Mouse (Mus musculus) MEL (cell line): ENCODE results near the gene Ino80b. TPM values are rescaled to one million over a fixed set of nuclear protein-coding genes. Genes with fewer than 3 reads are reported as not detected.

Experiments
- DNase-seq: peaks from one replicate; pipeline ENCODE4 v3.0.0; 2011; ENCODE audit warnings: low read depth, low spot score
- H3K27ac ChIP-seq: 2 replicates; pipeline ENCODE4 v1.5.1; 2012; ENCODE audit warnings: low read depth, mild to moderate bottlenecking, control low read depth, low read length, moderate library complexity; ENCODE audit not compliant: control insufficient read depth
- H3K27me3 ChIP-seq, 2 experiments: fragments of 150-350 bp in 1 of 2; sonication (generic) in 1 of 2; 2 replicates each; pipeline ENCODE4 v1.6.1; 2012; ENCODE audit warnings: low read length in 2 of 2, mild to moderate bottlenecking in 2 of 2, improper control_type of control experiment in 1 of 2, moderate library complexity in 1 of 2; ENCODE audit not compliant: insufficient read depth in 2 of 2, control insufficient read depth in 1 of 2
- H3K36me3 ChIP-seq, 2 experiments: 2 replicates each; pipeline ENCODE4 v1.6.1; 2012 to 2014; ENCODE audit warnings: low read length in 2 of 2, improper control_type of control experiment in 1 of 2, inconsistent platforms in 1 of 2, mild to moderate bottlenecking in 1 of 2; ENCODE audit not compliant: insufficient read depth in 2 of 2, control insufficient read depth in 1 of 2
- H3K4me1 ChIP-seq, 2 experiments: fragments of 150-350 bp in 1 of 2; sonication (generic) in 1 of 2; 2 replicates each; pipeline ENCODE4 v1.6.1; 2012; ENCODE audit warnings: low read length in 2 of 2, improper control_type of control experiment in 1 of 2, mild to moderate bottlenecking in 1 of 2; ENCODE audit not compliant: insufficient read depth in 2 of 2, control insufficient read depth in 1 of 2
- H3K4me3 ChIP-seq, 2 experiments: fragments of 150-350 bp in 1 of 2; sonication (generic) in 1 of 2; 2 replicates each; pipeline ENCODE4 v1.5.1; 2012; ENCODE audit warnings: low read depth in 2 of 2, low read length in 2 of 2, mild to moderate bottlenecking in 2 of 2, moderate library complexity in 2 of 2, control low read depth in 1 of 2, improper control_type of control experiment in 1 of 2; ENCODE audit not compliant: control insufficient read depth in 1 of 2, insufficient read depth in 1 of 2
- H3K79me2 ChIP-seq: 2 replicates; pipeline ENCODE4 v1.6.1; 2012; ENCODE audit warnings: mild to moderate bottlenecking, low read length, moderate library complexity; ENCODE audit not compliant: control insufficient read depth, poor library complexity, insufficient read depth
- H3K9ac ChIP-seq: 2 replicates; pipeline ENCODE4 v1.6.1; 2012; ENCODE audit warnings: low read depth, mild to moderate bottlenecking, control low read depth, low read length, moderate library complexity; ENCODE audit not compliant: control insufficient read depth, poor library complexity, severe bottlenecking
- H3K9me3 ChIP-seq: fragments of 150-350 bp; sonication (generic); replicated peaks from 2 replicates; pipeline ENCODE4 v1.6.1; 2012; ENCODE audit warnings: mild to moderate bottlenecking, low read length, improper control_type of control experiment, moderate library complexity; ENCODE audit not compliant: insufficient read depth
- CHD1 ChIP-seq: IDR thresholded peaks from 2 replicates; pipeline ENCODE4 v1.6.1; 2012; ENCODE audit warnings: low read depth, mild to moderate bottlenecking, inconsistent platforms, low read length, improper control_type of control experiment
- CHD2 ChIP-seq: IDR thresholded peaks from 2 replicates; pipeline ENCODE4 v1.6.1; 2011; ENCODE audit warnings: low read length, improper control_type of control experiment
- CTCF ChIP-seq, 3 experiments: IDR thresholded peaks in 2 of 3; conservative IDR thresholded peaks in 1 of 3; 2 replicates each; pipeline ENCODE4 v1.5.1; 2011 to 2012; ENCODE audit warnings: low read length in 3 of 3, low read depth in 2 of 3, mild to moderate bottlenecking in 2 of 3, improper control_type of control experiment in 1 of 3, inconsistent platforms in 1 of 3, mixed read lengths in 1 of 3, moderate library complexity in 1 of 3; ENCODE audit not compliant: control insufficient read depth in 1 of 3, insufficient read depth in 1 of 3, poor library complexity in 1 of 3, severe bottlenecking in 1 of 3
- E2F4 ChIP-seq: IDR thresholded peaks from 2 replicates; pipeline ENCODE4 v1.6.1; 2011; ENCODE audit warnings: low read depth, low read length, improper control_type of control experiment, borderline replicate concordance
- ELF1 ChIP-seq: IDR thresholded peaks from 2 replicates; pipeline ENCODE4 v1.6.1; 2014; ENCODE audit warnings: low read depth, mild to moderate bottlenecking, inconsistent platforms, low read length, improper control_type of control experiment, moderate library complexity
- EP300 ChIP-seq, 2 experiments: IDR thresholded peaks; 2 replicates each; pipeline ENCODE4 v1.6.1; 2011; ENCODE audit warnings: improper control_type of control experiment in 2 of 2, low read length in 2 of 2, low read depth in 1 of 2, mild to moderate bottlenecking in 1 of 2
- GATA1 ChIP-seq: IDR thresholded peaks from 2 replicates; pipeline ENCODE4 v1.6.1; 2011; ENCODE audit warnings: low read depth, low read length, improper control_type of control experiment
- HCFC1 ChIP-seq: IDR thresholded peaks from 2 replicates; pipeline ENCODE4 v1.6.1; 2012; ENCODE audit warnings: low read depth, mild to moderate bottlenecking, inconsistent platforms, low read length, improper control_type of control experiment, moderate library complexity
- KAT2A ChIP-seq: conservative IDR thresholded peaks from 2 replicates; pipeline ENCODE4 v1.6.1; 2012; ENCODE audit warnings: low read depth, low read length, improper control_type of control experiment, inconsistent platforms
- MAZ ChIP-seq: IDR thresholded peaks from 2 replicates; pipeline ENCODE4 v1.6.1; 2012; ENCODE audit warnings: low read depth, mild to moderate bottlenecking, inconsistent platforms, low read length, improper control_type of control experiment
- MEF2A ChIP-seq: IDR thresholded peaks from 2 replicates; pipeline ENCODE4 v1.6.1; 2014; ENCODE audit warnings: low read depth, mild to moderate bottlenecking, inconsistent platforms, low read length, improper control_type of control experiment; ENCODE audit not compliant: poor library complexity, insufficient replicate concordance, severe bottlenecking; ENCODE audit errors: extremely low read depth
- RCOR1 ChIP-seq: IDR thresholded peaks from 2 replicates; pipeline ENCODE4 v1.6.1; 2012; ENCODE audit warnings: low read depth, mild to moderate bottlenecking, inconsistent platforms, low read length, improper control_type of control experiment
- SIN3A ChIP-seq: IDR thresholded peaks from 2 replicates; pipeline ENCODE4 v1.6.1; 2012; ENCODE audit warnings: low read length, improper control_type of control experiment, inconsistent platforms
- TAL1 ChIP-seq: IDR thresholded peaks from 2 replicates; pipeline ENCODE4 v1.6.1; 2012; ENCODE audit warnings: mild to moderate bottlenecking, inconsistent platforms, low read length, moderate library complexity, mixed read lengths
- TBP ChIP-seq: IDR thresholded peaks from 2 replicates; pipeline ENCODE4 v1.8.0; 2011; ENCODE audit warnings: low read depth, low read length, improper control_type of control experiment
- TCF12 ChIP-seq: IDR thresholded peaks from 2 replicates; pipeline ENCODE4 v1.6.1; 2014; ENCODE audit warnings: low read depth, mild to moderate bottlenecking, inconsistent platforms, low read length, improper control_type of control experiment, moderate library complexity
- ZC3H11A ChIP-seq: IDR thresholded peaks from 2 replicates; pipeline ENCODE4 v1.6.1; 2012; ENCODE audit warnings: low read depth, mild to moderate bottlenecking, inconsistent platforms, low read length, improper control_type of control experiment
- ZKSCAN1 ChIP-seq: IDR thresholded peaks from 2 replicates; pipeline ENCODE4 v1.6.1; 2012; ENCODE audit warnings: low read depth, mild to moderate bottlenecking, inconsistent platforms, low read length, improper control_type of control experiment, moderate library complexity
- ZNF384 ChIP-seq: IDR thresholded peaks from 2 replicates; pipeline ENCODE4 v1.6.1; 2012; ENCODE audit warnings: low read depth, mild to moderate bottlenecking, inconsistent platforms, low read length, improper control_type of control experiment
- polyA plus RNA-seq, 2 experiments: library from polyadenylated mRNA; stranded (reverse) in 1 of 2; unstranded in 1 of 2; fragments of >175 nt in 1 of 2; fragments of >200 nt in 1 of 2; gene quantifications; 2 replicates each; pipeline versions ENCODE4 v1.2.1 to v1.2.4; 2012; ENCODE audit warnings: low replicate concordance in 2 of 2, low read depth in 1 of 2; ENCODE audit not compliant: insufficient read length in 2 of 2, insufficient read depth in 1 of 2, missing spikeins in 1 of 2
- total RNA-seq: library from RNA; depleted of rRNA; stranded (reverse); fragments of 300-350 nt; gene quantifications from 2 replicates; pipeline ENCODE4 v1.2.3, GENCODE M21; 2012

Ino80b gene
- total and polyA plus RNA-seq, 3 experiments = 30.6 to 40.9 TPM; not detected in 1

GRCm38 (mm10) chr6:83171063-83171462 is 45.8 kb upstream of the Ino80b start:
- DNase-seq = no peak
- H3K27me3 ChIP-seq = no peaks in the 10 kb centered on the region
- TF ChIP-seq TCF12 (no peak), GATA1 (no peak), HCFC1 (no peak), KAT2A (no peak), ZKSCAN1 (no peak), MEF2A (no peak), RCOR1 (no peak), SIN3A (no peak), TBP (no peak), ELF1 (no peak)
- peaks cover 4 to 8% of the 10 kb centered on the region in 2 experiments; a peak in 3 of 4 replicates for H3K4me1 ChIP-seq
- H3K9me3 ChIP-seq = no peaks in the 10 kb centered on the region
- peaks cover 0 to 7% of the 10 kb centered on the region in 2 experiments; a peak in 2 of 4 replicates for H3K36me3 ChIP-seq
- H3K79me2 ChIP-seq = peaks cover 3% of the 10 kb centered on the region
- H3K4me3 ChIP-seq = no peak overlapping the region
- no peak overlapping the region for H3K9ac ChIP-seq
- no peak overlapping the region for H3K27ac ChIP-seq

GRCm38 (mm10) chr6:83169872-83170271 is 44.6 kb upstream of the Ino80b start:
- no peaks in the 10 kb centered on the region for H3K27me3 ChIP-seq
- TF ChIP-seq CHD2 (no peak), CTCF (IDR thresholded peaks at IDR 0.05 in 2 of 3, conservative IDR thresholded peaks at IDR 0.05 in 1 of 3; ENCODE audit: control insufficient read depth in 1 of 3, insufficient read depth in 1 of 3, low read depth in 2 of 3, low read length in 3 of 3, poor library complexity in 1 of 3, severe bottlenecking in 1 of 3) (no peak), KAT2A (no peak), ZC3H11A (no peak), HCFC1 (no peak), EP300 (IDR thresholded peaks at IDR 0.05; ENCODE audit: low read depth in 1 of 2, low read length in 2 of 2) (no peak), ZKSCAN1 (no peak), TCF12 (no peak)
- TF ChIP-seq, all 39 proteins: peak for 0
- Histone ChIP-seq H3K79me2 (peaks cover 8% of the 10 kb centered on the region), H3K27ac (no peak overlapping the region), H3K4me3 (no peak overlapping the region), H3K9ac (no peak overlapping the region), H3K36me3 (peaks cover 0 to 7% of the 10 kb centered on the region in 2 experiments; a peak in 2 of 4 replicates), H3K9me3 (no peaks in the 10 kb centered on the region), H3K4me1 (peaks cover 4 to 6% of the 10 kb centered on the region in 2 experiments; a peak in 2 of 4 replicates)
- no peak for DNase-seq

DNA sequence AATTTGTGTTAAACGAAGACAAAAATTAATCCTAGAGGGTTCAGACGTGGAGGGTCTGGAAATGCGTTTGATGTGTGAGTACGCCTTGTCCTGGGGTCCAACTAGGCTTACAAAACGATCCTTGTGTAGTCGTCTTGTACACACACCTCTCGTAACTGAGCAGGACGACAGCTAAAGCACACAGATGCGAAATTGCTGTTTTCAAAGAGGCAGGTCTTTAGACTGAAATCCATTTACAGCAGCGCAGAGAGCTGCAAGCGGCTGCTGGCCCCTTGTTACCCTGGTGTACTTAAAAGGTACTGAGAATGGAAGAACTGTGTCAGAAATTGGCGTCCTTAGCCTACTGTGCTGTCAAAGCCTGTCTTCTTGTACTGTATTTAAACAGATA is 41.0 kb upstream of the Ino80b start:
- peak overlapping the region; percentile 84 for H3K9ac ChIP-seq
- H3K9me3 ChIP-seq = no peaks in the 10 kb centered on the region
- H3K27ac ChIP-seq = peak overlapping the region; percentile 20; the same call in 1 of the 2 replicates
- TF ChIP-seq CHD1 (no peak), MAZ (no peak), ZNF384 (no peak), TBP (no peak), ZKSCAN1 (no peak), ELF1 (no peak), KAT2A (no peak), RCOR1 (no peak), GATA1 (no peak), E2F4 (no peak), CTCF (IDR thresholded peaks at IDR 0.05 in 2 of 3, conservative IDR thresholded peaks at IDR 0.05 in 1 of 3; ENCODE audit: control insufficient read depth in 1 of 3, insufficient read depth in 1 of 3, low read depth in 2 of 3, low read length in 3 of 3, poor library complexity in 1 of 3, severe bottlenecking in 1 of 3) (no peak), TAL1 (no peak), EP300 (IDR thresholded peaks at IDR 0.05; ENCODE audit: low read depth in 1 of 2, low read length in 2 of 2) (no peak), CHD2 (no peak)
- TF ChIP-seq, all 39 proteins: peak for 0
- no peaks in the 10 kb centered on the region for H3K27me3 ChIP-seq
- peak overlapping the region; percentile 79 to 90 for H3K4me3 ChIP-seq
- H3K36me3 ChIP-seq = peaks cover 0 to 9% of the 10 kb centered on the region in 2 experiments; a peak in 2 of 4 replicates
- DNase-seq = peak; percentile 74
- H3K4me1 ChIP-seq = peaks cover 4 to 8% of the 10 kb centered on the region in 2 experiments; a peak in 3 of 4 replicates
- peaks cover 8% of the 10 kb centered on the region for H3K79me2 ChIP-seq
